Mouse (Mus musculus): ENCODE results near the gene Kmt5a. TPM values are rescaled to one million over a fixed set of nuclear protein-coding genes. Genes with fewer than 3 reads are reported as not detected.
"Not testable (repeated sequence)": the region's sequence is repeated elsewhere in the genome, so short reads cannot be mapped to it uniquely, and the experiment has no call there.

The Kmt5a gene
- polyA plus RNA-seq, 2 experiments from 2014 or later, result 23.4 to 26.8 TPM

DNA sequence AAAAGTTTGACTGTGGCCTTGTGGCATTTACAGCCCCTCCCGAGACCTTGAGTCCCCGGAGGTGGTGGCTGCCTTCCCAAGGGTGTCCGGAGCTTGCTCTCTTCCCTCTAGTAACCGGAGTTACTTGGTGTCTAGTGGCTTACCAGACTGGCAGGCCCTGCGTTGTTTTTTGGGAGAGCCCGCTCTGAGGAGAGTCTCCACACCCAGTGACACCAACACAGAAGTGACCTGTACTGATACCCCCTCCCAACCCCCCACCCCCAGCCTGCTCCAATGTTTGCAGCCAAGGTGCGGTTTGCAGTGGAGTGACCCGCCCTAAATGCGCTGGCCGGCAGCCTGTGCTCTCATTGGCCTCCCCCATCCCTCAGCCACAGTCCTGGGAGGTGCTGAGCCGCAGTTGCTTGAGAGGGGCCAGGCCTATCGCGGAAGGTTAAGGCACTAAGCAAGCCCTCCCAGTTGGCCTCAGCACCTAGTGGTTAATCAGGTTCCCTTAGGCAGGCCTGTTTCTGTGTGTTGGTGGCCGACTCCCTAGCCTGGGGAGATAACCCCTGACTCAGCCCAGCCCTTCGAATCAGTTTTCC is 6.7 kb downstream of the Kmt5a start:
- no peak for ATAC-seq

GRCm38 (mm10) chr5:124449494-124449893 is 9.8 kb downstream of the Kmt5a start:
- ATAC-seq, result no peak

DNA sequence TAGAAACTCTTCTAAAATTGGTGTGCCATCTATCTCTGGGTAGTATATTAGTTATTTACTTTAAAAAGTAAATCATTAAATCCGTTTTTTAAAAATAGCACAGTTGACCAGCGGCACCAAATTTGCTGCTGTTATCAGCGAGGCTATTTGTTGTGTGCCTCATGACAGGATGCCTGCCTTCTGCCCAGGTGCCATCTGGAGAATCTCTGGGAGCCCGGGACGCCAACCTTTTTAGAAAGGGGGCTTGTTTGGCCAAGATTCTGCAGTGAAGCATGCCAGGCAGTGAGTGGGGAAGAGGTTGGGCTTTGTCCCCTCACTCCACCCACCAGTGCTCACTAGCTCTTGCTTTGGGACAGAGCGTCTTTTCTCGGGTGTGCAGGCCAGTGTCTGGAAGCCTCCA is 10.3 kb downstream of the Kmt5a start:
- ATAC-seq, result no peak

GRCm38 (mm10) chr5:124450641-124451340 is 11.1 kb downstream of the Kmt5a start:
- no peak for ATAC-seq

DNA sequence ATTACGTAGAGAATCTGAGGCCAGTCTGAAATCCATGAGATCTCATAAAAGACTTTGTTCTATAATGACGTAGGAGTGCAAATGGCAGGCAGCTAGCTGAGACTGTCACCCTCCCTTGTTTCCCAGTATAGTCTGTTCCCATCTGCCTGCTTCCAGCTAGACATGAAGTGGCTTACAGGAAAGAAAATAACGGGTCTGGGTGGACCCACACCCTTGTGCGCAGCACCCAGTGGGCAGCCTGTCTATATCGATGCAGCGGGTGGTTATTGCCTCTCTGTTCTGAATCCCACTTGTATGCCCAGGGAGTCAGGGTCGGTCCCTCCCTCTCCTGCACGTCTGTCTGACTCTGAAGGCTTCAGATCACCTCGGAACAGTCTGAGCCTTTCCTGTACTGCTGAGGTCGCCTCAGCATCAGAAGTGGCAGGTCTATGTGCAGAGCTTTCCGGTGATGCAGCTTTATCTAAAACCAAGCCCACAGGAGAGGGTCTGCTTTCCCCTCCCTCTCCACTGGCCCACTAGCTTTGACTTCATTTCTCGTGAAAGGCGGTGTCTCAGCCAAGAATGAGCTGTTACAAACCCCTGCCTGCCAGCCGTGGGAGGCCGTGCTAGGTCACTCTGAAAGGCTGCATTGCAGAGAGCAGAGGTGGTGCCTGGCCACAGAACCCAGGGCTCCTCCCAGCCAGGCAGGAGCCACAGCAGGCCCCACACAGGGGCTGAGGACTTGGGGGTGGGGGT is 12.9 kb downstream of the Kmt5a start:
- ATAC-seq, result no peak

DNA sequence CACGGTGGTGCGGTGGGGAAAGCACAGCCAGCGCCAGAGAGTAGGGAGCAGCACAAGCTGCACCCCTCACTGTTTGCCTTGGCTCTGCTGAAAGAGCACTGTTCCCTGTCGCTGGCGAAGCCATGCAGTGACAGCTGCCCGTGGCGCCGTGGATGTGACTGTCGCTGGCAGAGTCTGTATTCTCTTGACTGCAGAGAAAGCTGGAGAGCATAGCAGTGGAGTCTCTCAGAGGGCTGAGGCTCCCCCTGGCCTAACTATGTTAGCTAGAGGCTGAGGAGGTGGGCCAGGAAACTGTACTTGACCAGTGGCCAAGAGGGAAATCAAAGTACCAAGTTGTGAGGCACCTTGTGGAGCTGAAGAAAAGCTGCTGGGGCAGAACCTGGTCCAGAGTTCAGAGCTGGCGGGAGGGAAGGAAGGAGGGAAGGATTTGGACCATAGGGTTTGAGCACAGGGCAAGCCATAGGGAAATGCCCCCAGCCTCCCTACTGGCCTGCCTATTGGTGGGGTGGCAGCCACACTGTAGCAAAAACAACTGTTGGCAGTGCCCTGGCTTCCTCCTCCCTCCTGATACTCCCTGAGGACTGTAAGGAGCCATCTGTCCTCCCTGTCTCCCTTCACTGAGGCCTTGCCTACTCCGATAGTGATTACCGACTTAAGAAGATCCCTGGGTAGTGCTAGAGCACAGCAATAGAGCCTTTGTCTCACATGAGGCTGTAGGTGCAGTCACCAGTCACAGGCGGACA is 13.8 kb downstream of the Kmt5a start:
- no peak for ATAC-seq

- no peak for ATAC-seq
These were observed 14.3 kb downstream of the Kmt5a start for GRCm38 (mm10) chr5:124454082-124454419.

DNA sequence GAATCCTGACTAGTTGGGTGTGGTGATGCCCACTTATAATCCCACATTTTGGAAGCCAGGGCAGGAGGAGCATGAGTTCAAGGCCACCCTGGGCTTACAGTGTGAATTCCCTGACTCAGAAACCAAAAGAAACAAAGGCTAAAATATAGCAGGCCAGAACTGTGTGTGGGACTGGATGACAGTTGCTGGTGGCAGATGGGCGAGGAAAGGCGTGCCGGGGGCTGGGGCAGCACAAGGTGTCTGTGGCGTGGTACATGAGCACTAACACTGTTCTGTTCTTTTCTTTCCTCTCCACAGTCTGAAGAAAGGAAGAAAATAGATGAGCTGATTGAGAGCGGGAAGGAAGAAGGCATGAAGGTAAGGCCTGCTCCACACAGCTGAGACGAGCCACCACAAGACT is 17.0 kb downstream of the Kmt5a start:
- no peak for ATAC-seq

DNA sequence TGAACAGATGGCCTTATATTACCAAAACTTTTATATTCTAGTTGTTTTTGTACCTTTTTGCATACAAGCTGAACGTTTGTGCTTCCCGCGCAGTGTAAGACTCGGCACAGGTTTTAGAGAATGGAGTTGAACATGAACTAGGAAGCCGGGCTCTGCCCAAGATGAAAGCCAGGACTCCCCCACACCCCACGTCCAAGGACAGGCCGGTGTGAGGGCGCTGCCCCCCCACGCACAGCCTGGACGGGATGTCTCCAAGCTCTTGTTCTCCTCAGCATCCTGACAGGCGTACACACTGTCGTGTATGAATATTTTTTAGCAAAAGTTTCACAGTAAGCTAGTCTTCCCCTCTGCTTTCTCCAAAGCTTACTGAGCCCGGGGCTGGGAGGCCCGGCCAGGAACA is 21.2 kb downstream of the Kmt5a start:
- ATAC-seq, result not testable (repeated sequence)

- ATAC-seq, result no peak
These were observed 22.7 kb downstream of the Kmt5a start for GRCm38 (mm10) chr5:124462297-124463025.

DNA sequence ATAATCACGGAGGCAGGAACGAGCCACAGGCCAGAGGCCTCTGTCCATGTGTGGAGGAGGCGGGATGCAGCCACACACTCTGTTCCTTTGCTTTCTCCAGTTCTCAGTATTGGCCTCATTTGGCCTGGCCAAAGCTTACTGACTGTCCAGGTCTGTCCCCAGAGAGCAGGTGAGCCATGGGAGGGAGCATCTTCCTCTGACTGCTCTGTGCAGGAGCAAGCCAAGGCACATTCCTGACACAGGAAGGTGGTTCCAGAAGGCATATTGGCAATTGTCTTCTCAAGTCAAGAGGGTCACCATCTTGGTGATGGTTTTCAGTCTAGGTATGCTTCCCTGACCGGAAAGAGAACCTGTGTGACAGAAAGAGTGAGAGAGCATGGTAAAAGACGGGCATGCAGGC is 23.7 kb downstream of the Kmt5a start:
- no peak for ATAC-seq

GRCm38 (mm10) chr5:124464905-124465304 is 25.2 kb downstream of the Kmt5a start:
- no peak for ATAC-seq

DNA sequence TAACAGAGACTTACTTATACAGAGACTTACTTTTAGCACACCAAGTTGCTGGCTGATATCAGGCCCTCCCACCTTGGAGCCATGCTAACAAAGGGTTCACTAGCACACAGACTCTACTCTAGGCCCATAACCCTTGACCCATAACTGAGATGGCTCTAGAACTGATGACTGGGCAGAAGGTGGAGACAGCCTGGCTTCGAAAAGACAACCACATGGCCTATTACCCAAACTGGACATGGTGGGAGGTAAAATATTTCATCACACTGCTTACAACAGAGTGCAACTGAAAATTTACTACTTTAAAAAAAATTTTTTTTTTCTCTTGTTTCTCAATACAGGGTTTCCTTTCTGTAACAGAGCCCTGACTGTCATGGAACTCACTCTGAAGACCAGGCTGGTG is 28.0 kb downstream of the Kmt5a start:
- ATAC-seq, result no peak

DNA sequence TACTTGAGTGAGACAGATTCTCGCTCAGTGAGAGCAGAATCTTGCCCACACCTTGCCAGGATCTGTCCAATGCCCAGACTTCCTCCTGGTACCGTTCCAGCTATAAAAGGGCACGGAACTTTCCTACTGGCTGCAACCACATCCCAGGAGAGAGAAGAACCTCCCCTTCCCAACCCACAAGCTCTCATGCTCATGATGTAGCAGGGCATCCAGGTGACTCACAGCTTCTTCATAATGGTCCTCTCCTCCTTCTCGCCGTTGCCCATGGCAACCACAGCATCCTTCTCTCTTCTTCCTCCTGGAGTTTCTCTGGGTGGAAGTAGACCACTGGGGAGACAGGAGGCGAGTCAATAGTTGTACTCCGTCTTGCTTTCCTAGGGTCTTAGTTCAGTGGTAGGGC is 28.6 kb downstream of the Kmt5a start:
- no peak for ATAC-seq

- no peak for ATAC-seq
These were observed 29.8 kb downstream of the Kmt5a start for GRCm38 (mm10) chr5:124469486-124469885.

DNA sequence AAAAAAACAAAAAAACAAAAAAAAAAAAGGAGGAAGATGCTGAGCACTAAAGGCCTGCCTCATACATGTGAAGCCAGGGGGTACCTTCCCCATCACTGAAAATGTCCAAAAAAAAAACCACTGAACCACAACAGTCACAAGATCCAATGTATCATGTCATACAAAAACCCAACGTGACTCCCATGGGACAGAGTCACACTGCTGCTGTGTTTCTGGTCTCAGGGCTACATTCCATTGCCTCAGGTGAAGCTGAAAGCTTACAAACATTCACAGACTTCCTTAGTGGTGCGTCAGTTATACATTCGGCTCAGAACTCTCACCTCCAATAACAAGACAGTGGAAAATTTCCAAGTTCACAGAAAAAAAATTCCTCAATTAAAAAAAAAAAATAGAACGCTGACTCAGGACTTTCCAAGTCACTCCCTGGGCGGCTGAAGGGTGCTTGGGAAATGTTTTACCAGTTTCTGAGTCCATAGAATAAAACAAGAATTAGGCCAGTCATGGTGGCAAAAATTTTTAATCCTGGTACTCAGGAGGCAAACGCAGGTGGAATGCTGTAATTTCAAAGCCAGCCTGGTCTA is 31.0 kb downstream of the Kmt5a start:
- ATAC-seq, result no peak

DNA sequence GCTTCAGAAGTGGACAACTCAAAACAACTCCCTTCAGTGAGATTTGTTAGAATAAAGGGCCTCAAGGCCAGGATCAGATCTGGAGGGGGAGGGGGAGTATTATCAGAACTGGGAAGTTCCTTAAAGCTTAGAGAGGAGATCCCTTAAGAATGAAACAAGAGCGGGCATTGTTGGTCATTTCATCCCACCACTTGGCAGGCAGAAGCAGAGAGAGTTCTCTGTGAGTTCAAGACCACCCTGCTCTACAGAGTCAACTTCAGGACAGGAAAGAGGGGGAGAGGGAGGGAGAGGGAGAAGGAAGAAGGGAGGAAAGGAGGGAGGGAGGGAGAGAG is 39.1 kb downstream of the Kmt5a start:
- no peak for ATAC-seq

- no peak for ATAC-seq
These were observed 40.4 kb downstream of the Kmt5a start for GRCm38 (mm10) chr5:124480119-124480518.

DNA sequence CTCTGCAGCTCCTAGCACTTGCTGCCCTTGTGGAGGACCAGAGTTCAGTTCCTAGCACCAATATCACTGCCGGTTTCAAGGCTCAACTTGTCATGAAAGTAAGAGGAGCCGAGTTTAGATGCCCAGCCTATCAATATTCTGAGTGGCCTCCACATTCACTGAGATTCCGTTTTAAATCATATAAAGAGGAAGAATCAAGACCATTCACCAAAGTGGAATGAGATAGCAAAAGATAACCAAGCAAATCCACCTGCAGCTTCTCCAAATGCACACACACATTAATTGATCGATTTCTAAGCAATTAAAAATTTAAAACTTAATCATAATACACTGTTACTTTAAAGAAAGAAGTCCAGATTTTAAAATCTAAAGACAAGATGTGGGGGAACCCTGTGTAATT is 42.0 kb downstream of the Kmt5a start:
- ATAC-seq, result no peak

- ATAC-seq, result no peak
These were observed 42.8 kb downstream of the Kmt5a start for GRCm38 (mm10) chr5:124482436-124482965.

DNA sequence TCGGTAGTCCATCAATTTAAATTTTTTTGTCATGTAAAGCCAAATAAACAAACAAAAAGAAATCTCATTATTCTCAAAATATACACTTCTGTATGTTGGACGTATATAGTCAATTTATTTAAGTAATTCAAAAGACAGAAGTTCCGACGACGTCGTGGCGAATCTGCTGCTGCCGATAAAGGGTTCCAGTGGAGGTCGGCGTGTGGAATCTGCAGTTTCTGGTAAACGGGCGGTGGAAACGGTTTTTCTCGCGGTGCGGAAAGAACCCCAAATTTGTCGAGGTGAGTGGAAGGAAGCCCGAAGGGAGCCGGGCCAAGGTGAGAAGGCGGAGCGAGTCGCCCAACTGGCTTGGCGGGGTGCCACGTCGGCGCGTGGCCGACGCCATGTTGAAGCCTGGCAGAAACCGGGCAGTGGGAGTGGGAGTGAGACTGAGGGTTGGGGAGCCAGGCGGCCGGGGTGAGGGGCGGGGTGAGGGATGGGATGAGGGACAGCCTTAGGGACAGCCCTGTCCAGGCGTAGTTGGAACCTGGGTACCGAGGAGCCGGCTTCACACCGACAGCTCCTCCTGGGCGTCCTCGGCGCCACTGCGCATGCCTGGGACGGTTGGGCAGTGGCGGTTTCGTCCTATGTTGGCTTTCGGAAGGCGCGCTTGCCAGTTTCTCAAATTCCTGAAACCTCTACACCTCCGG is 43.4 kb downstream of the Kmt5a start, which contains the start of gene Snrnp35:
TSS of gene Snrnp35 (plus strand) at position 169 of the 689 bp plus-strand sequence.
- peak; percentile 52 for ATAC-seq
